Mouse (Mus musculus) kidney, embryonic 15.5 days (tissue): ENCODE measurements around the gene Bcl3. TPM values are rescaled to one million over a fixed set of nuclear protein-coding genes. Genes with fewer than 3 reads are reported as not detected.

Experiments
- ATAC-seq: fragments of 200-750 bp; cut with Nextera tagmentation; replicated peaks from 2 replicates; pipeline ENCODE4 v1.8.0; 2017; ENCODE audit warnings: moderate TSS enrichment; ENCODE audit not compliant: low FRiP score
- H3K27ac ChIP-seq: fragments of 300-500 bp; sonication (generic); 2 replicates; pipeline ENCODE4 v1.5.1; 2015; ENCODE audit warnings: mild to moderate bottlenecking, inconsistent platforms
- H3K27me3 ChIP-seq: fragments of 300-500 bp; sonication (generic); 2 replicates; pipeline ENCODE4 v1.6.1; 2015; ENCODE audit warnings: inconsistent platforms
- H3K36me3 ChIP-seq: fragments of 300-500 bp; sonication (generic); 2 replicates; pipeline ENCODE4 v1.6.1; 2015; ENCODE audit warnings: inconsistent platforms
- H3K4me1 ChIP-seq: fragments of 300-500 bp; sonication (generic); 2 replicates; pipeline ENCODE4 v1.6.1; 2015; ENCODE audit warnings: inconsistent platforms
- H3K4me2 ChIP-seq: fragments of 300-500 bp; sonication (generic); 2 replicates; pipeline ENCODE4 v1.6.1; 2015; ENCODE audit warnings: moderate library complexity, mild to moderate bottlenecking, inconsistent platforms
- H3K4me3 ChIP-seq: fragments of 300-500 bp; sonication (generic); replicated peaks from 2 replicates; pipeline ENCODE4 v1.5.1; 2015; ENCODE audit warnings: mild to moderate bottlenecking, inconsistent platforms
- H3K9ac ChIP-seq: fragments of 300-500 bp; sonication (generic); 2 replicates; pipeline ENCODE4 v1.6.1; 2015; ENCODE audit warnings: mild to moderate bottlenecking, inconsistent platforms
- H3K9me3 ChIP-seq: fragments of 300-500 bp; sonication (generic); replicated peaks from 2 replicates; pipeline ENCODE4 v1.6.1; 2016; ENCODE audit warnings: inconsistent platforms
- WGBS: fragments of 180-500 bp; shearing (Covaris S2); methylation state at CpG from one replicate; pipeline ENCODE4 v1.1.7; 2015; ENCODE audit warnings: mixed read lengths; 5-methylcytosine and 5-hydroxymethylcytosine counted together
- polyA plus RNA-seq: library from polyadenylated mRNA; unstranded; fragments of >200 nt; fragmentation: Nextera tagmentation; extraction: Ambion mirVana; gene quantifications from 2 replicates; pipeline ENCODE4 v1.2.1, GENCODE M21; 2015

Bcl3 gene
- polyA plus RNA-seq, 1 experiment from 2014 or later = 4.9 TPM

GRCm38 (mm10) chr7:19771682-19772081 is 50.9 kb downstream of the Bcl3 start:
- no peak for ATAC-seq
- Histone ChIP-seq H3K27me3 (no peaks in the 10 kb centered on the region), H3K4me1 (peaks cover 51% of the 10 kb centered on the region), H3K9me3 (no peaks in the 10 kb centered on the region), H3K27ac (peak overlapping the region; percentile 96), H3K4me3 (peak overlapping the region; percentile 71), H3K9ac (no peak overlapping the region), H3K36me3 (peaks cover 11% of the 10 kb centered on the region), H3K4me2 (peak overlapping the region; percentile 94)
- WGBS = 45% methylated on average over 4 of the region's 4 CpGs

- Histone ChIP-seq H3K36me3 (peaks cover 17% of the 10 kb centered on the region), H3K4me1 (peaks cover 51% of the 10 kb centered on the region), H3K27ac (peak within 1 kb of the TSS; percentile 96), H3K4me3 (peak within 1 kb of the TSS; percentile 71), H3K27me3 (no peaks in the 10 kb centered on the region), H3K9me3 (no peaks in the 10 kb centered on the region), H3K9ac (peak within 1 kb of the TSS; percentile 72), H3K4me2 (peak within 1 kb of the TSS; percentile 94)
- peak; percentile 88 for ATAC-seq
- WGBS = 2% methylated on average over 9 of the region's 9 CpGs
Measured at GRCm38 (mm10) chr7:19770984-19771391, 51.6 kb downstream of the Bcl3 start, which contains the start of gene Bcam. Gene Bcam (minus strand): TSS chr7:19771016.

- H3K4me2 ChIP-seq = peak overlapping the region; percentile 94
- no peaks in the 10 kb centered on the region for H3K9me3 ChIP-seq
- H3K4me3 ChIP-seq = peak overlapping the region; percentile 71
- 0% methylated on average over 28 of the region's 28 CpGs for WGBS
- H3K27me3 ChIP-seq = no peaks in the 10 kb centered on the region
- peaks cover 51% of the 10 kb centered on the region for H3K4me1 ChIP-seq
- peak; percentile 66 for ATAC-seq
- H3K27ac ChIP-seq = peak overlapping the region; percentile 96
- peak overlapping the region; percentile 72 for H3K9ac ChIP-seq
- H3K36me3 ChIP-seq = peaks cover 24% of the 10 kb centered on the region
Measured at GRCm38 (mm10) chr7:19770375-19770754, 52.2 kb downstream of the Bcl3 start.

GRCm38 (mm10) chr7:19769434-19770374 is 52.9 kb downstream of the Bcl3 start:
- H3K4me3 ChIP-seq = peak overlapping the region; percentile 71
- peak; percentile 4; the same call in 1 of the 2 replicates for ATAC-seq
- H3K9ac ChIP-seq = peak overlapping the region; percentile 72
- H3K4me1 ChIP-seq = peaks cover 51% of the 10 kb centered on the region
- WGBS = 7% methylated on average over 16 of the region's 16 CpGs
- peaks cover 30% of the 10 kb centered on the region for H3K36me3 ChIP-seq
- H3K4me2 ChIP-seq = peak overlapping the region; percentile 94
- no peaks in the 10 kb centered on the region for H3K27me3 ChIP-seq
- H3K9me3 ChIP-seq = no peaks in the 10 kb centered on the region
- peak overlapping the region; percentile 96 for H3K27ac ChIP-seq

GRCm38 (mm10) chr7:19769001-19769400 is 53.6 kb downstream of the Bcl3 start:
- 12% methylated on average over 4 of the region's 4 CpGs for WGBS
- H3K4me3 ChIP-seq = peak overlapping the region; percentile 71
- H3K27me3 ChIP-seq = no peaks in the 10 kb centered on the region
- H3K9me3 ChIP-seq = no peaks in the 10 kb centered on the region
- H3K4me2 ChIP-seq = peak overlapping the region; percentile 94
- peak overlapping the region; percentile 96 for H3K27ac ChIP-seq
- H3K36me3 ChIP-seq = peaks cover 37% of the 10 kb centered on the region
- peak; percentile 57 for ATAC-seq
- peaks cover 55% of the 10 kb centered on the region for H3K4me1 ChIP-seq
- H3K9ac ChIP-seq = peak overlapping the region; percentile 72

GRCm38 (mm10) chr7:19768251-19768650 is 54.3 kb downstream of the Bcl3 start:
- peak overlapping the region; percentile 72 for H3K9ac ChIP-seq
- 36% methylated on average over 14 of the region's 14 CpGs for WGBS
- ATAC-seq = 0 out of 2 replicates have a peak, but pooled peaks have one; percentile 5

GRCm38 (mm10) chr7:19764581-19764980 is 58.0 kb downstream of the Bcl3 start:
- no peak overlapping the region for H3K9ac ChIP-seq
- H3K4me3 ChIP-seq = no peak overlapping the region
- WGBS = 79% methylated on average over 9 of the region's 9 CpGs
- no peak overlapping the region for H3K4me2 ChIP-seq
- no peak for ATAC-seq
- H3K27ac ChIP-seq = no peak overlapping the region
- peaks cover 79% of the 10 kb centered on the region for H3K36me3 ChIP-seq
- peaks cover 37% of the 10 kb centered on the region for H3K4me1 ChIP-seq
- no peaks in the 10 kb centered on the region for H3K27me3 ChIP-seq
- no peaks in the 10 kb centered on the region for H3K9me3 ChIP-seq

More at GRCm38 (mm10) chr7:19768251-19768650, 54.3 kb downstream of the Bcl3 start:
- Histone ChIP-seq H3K36me3 (peaks cover 45% of the 10 kb centered on the region), H3K4me2 (peak overlapping the region; percentile 94), H3K27me3 (no peaks in the 10 kb centered on the region), H3K4me3 (peak overlapping the region; percentile 71), H3K4me1 (peaks cover 57% of the 10 kb centered on the region), H3K27ac (peak overlapping the region; percentile 96), H3K9me3 (no peaks in the 10 kb centered on the region)

- no peak overlapping the region for H3K9ac ChIP-seq
- peaks cover 85% of the 10 kb centered on the region for H3K36me3 ChIP-seq
- no peak overlapping the region for H3K27ac ChIP-seq
- peaks cover 30% of the 10 kb centered on the region for H3K4me1 ChIP-seq
- no peaks in the 10 kb centered on the region for H3K9me3 ChIP-seq
- 65% methylated on average over 13 of the region's 13 CpGs for WGBS
- ATAC-seq = no peak
- H3K4me3 ChIP-seq = no peak overlapping the region
- no peak overlapping the region for H3K4me2 ChIP-seq
- H3K27me3 ChIP-seq = no peaks in the 10 kb centered on the region
Measured at GRCm38 (mm10) chr7:19763829-19764477, 58.6 kb downstream of the Bcl3 start.

GRCm38 (mm10) chr7:19762283-19762682 is 60.3 kb downstream of the Bcl3 start:
- no peaks in the 10 kb centered on the region for H3K27me3 ChIP-seq
- H3K36me3 ChIP-seq = peaks cover 94% of the 10 kb centered on the region
- H3K4me1 ChIP-seq = peaks cover 17% of the 10 kb centered on the region
- 46% methylated on average over 11 of the region's 11 CpGs for WGBS
- H3K9ac ChIP-seq = no peak overlapping the region
- no peak overlapping the region for H3K4me3 ChIP-seq
- H3K27ac ChIP-seq = no peak overlapping the region
- peak; percentile 66 for ATAC-seq
- H3K4me2 ChIP-seq = no peak overlapping the region
- H3K9me3 ChIP-seq = no peaks in the 10 kb centered on the region

- H3K27me3 ChIP-seq = no peaks in the 10 kb centered on the region
- peaks cover 35% of the 10 kb centered on the region for H3K4me1 ChIP-seq
- H3K27ac ChIP-seq = no peak overlapping the region
- no peak overlapping the region for H3K4me3 ChIP-seq
- peaks cover 86% of the 10 kb centered on the region for H3K36me3 ChIP-seq
- no peak overlapping the region for H3K4me2 ChIP-seq
- H3K9me3 ChIP-seq = no peaks in the 10 kb centered on the region
- WGBS = 80% methylated on average over 13 of the region's 13 CpGs
- no peak for ATAC-seq
- no peak overlapping the region for H3K9ac ChIP-seq
Measured at GRCm38 (mm10) chr7:19760021-19760420, 62.5 kb downstream of the Bcl3 start.

GRCm38 (mm10) chr7:19758623-19759022 is 63.9 kb downstream of the Bcl3 start:
- Histone ChIP-seq H3K9me3 (no peaks in the 10 kb centered on the region), H3K27me3 (no peaks in the 10 kb centered on the region), H3K4me1 (peaks cover 33% of the 10 kb centered on the region), H3K4me2 (no peak overlapping the region), H3K36me3 (peaks cover 75% of the 10 kb centered on the region), H3K9ac (no peak overlapping the region), H3K4me3 (no peak overlapping the region), H3K27ac (no peak overlapping the region)
- no peak for ATAC-seq
- 90% methylated on average over 13 of the region's 13 CpGs for WGBS
